Mouse (Mus musculus) MEL (cell line): ENCODE results near the gene Padi6.

Source experiments
- CTCF ChIP-seq, 3 experiments: IDR thresholded peaks in 2 of 3; conservative IDR thresholded peaks in 1 of 3; 2 replicates each; pipeline ENCODE4 v1.5.1; 2011 to 2012; ENCODE audit warnings: low read length in 3 of 3, low read depth in 2 of 3, mild to moderate bottlenecking in 2 of 3, improper control_type of control experiment in 1 of 3, inconsistent platforms in 1 of 3, mixed read lengths in 1 of 3, moderate library complexity in 1 of 3; ENCODE audit not compliant: control insufficient read depth in 1 of 3, insufficient read depth in 1 of 3, poor library complexity in 1 of 3, severe bottlenecking in 1 of 3
- ELF1 ChIP-seq: IDR thresholded peaks from 2 replicates; pipeline ENCODE4 v1.6.1; 2014; ENCODE audit warnings: low read depth, mild to moderate bottlenecking, inconsistent platforms, low read length, improper control_type of control experiment, moderate library complexity
- EP300 ChIP-seq, 2 experiments: IDR thresholded peaks; 2 replicates each; pipeline ENCODE4 v1.6.1; 2011; ENCODE audit warnings: improper control_type of control experiment in 2 of 2, low read length in 2 of 2, low read depth in 1 of 2, mild to moderate bottlenecking in 1 of 2
- ETS1 ChIP-seq: IDR thresholded peaks from 2 replicates; pipeline ENCODE4 v1.6.1; 2012; ENCODE audit warnings: low read depth, mild to moderate bottlenecking, inconsistent platforms, low read length, improper control_type of control experiment, moderate library complexity
- MAFK ChIP-seq: IDR thresholded peaks from 2 replicates; pipeline ENCODE4 v1.6.1; 2011; ENCODE audit warnings: low read depth, mild to moderate bottlenecking, low read length, improper control_type of control experiment, borderline replicate concordance
- MAZ ChIP-seq: IDR thresholded peaks from 2 replicates; pipeline ENCODE4 v1.6.1; 2012; ENCODE audit warnings: low read depth, mild to moderate bottlenecking, inconsistent platforms, low read length, improper control_type of control experiment
- POLR2A ChIP-seq, 2 experiments: IDR thresholded peaks; 2 replicates each; pipeline ENCODE4 v1.6.1; 2011 to 2012; ENCODE audit warnings: low read length in 2 of 2, mild to moderate bottlenecking in 2 of 2, control low read depth in 1 of 2, improper control_type of control experiment in 1 of 2, low read depth in 1 of 2, moderate library complexity in 1 of 2; ENCODE audit not compliant: control insufficient read depth in 1 of 2, insufficient read depth in 1 of 2, poor library complexity in 1 of 2
- SMC3 ChIP-seq: IDR thresholded peaks from 2 replicates; pipeline ENCODE4 v1.6.1; 2011; ENCODE audit warnings: low read depth, low read length, improper control_type of control experiment
- TCF12 ChIP-seq: IDR thresholded peaks from 2 replicates; pipeline ENCODE4 v1.6.1; 2014; ENCODE audit warnings: low read depth, mild to moderate bottlenecking, inconsistent platforms, low read length, improper control_type of control experiment, moderate library complexity
- USF2 ChIP-seq, 2 experiments: IDR thresholded peaks; 2 replicates each; pipeline ENCODE4 v1.6.1; 2011 to 2012; ENCODE audit warnings: improper control_type of control experiment in 2 of 2, low read length in 2 of 2, borderline replicate concordance in 1 of 2, inconsistent platforms in 1 of 2, low read depth in 1 of 2, mild to moderate bottlenecking in 1 of 2; ENCODE audit not compliant: insufficient read depth in 1 of 2
- ZNF384 ChIP-seq: IDR thresholded peaks from 2 replicates; pipeline ENCODE4 v1.6.1; 2012; ENCODE audit warnings: low read depth, mild to moderate bottlenecking, inconsistent platforms, low read length, improper control_type of control experiment

- no peak for TF ChIP-seq ETS1
- TF ChIP-seq MAFK, result no peak
- no peak for TF ChIP-seq MAZ
- no peak for TF ChIP-seq TCF12
- no peak for TF ChIP-seq SMC3
- no peak for TF ChIP-seq ELF1
- no peak for TF ChIP-seq ZNF384
- TF ChIP-seq CTCF (IDR thresholded peaks at IDR 0.05 in 2 of 3, conservative IDR thresholded peaks at IDR 0.05 in 1 of 3; ENCODE audit: control insufficient read depth in 1 of 3, insufficient read depth in 1 of 3, low read depth in 2 of 3, low read length in 3 of 3, poor library complexity in 1 of 3, severe bottlenecking in 1 of 3), result no peak
- TF ChIP-seq EP300 (IDR thresholded peaks at IDR 0.05; ENCODE audit: low read depth in 1 of 2, low read length in 2 of 2), result no peak
- no peak for TF ChIP-seq POLR2A (IDR thresholded peaks at IDR 0.05; ENCODE audit: control insufficient read depth in 1 of 2, insufficient read depth in 1 of 2, low read depth in 1 of 2, low read length in 2 of 2, poor library complexity in 1 of 2)
- no peak for TF ChIP-seq USF2 (IDR thresholded peaks at IDR 0.05; ENCODE audit: borderline replicate concordance in 1 of 2, insufficient read depth in 1 of 2, low read depth in 1 of 2, low read length in 2 of 2)
These were observed 47.5 kb upstream of the Padi6 start for GRCm38 (mm10) chr4:140789983-140790382.
